Mouse (Mus musculus) G1E (cell line): ENCODE measurements around the gene Atxn7l1.

Experiments
- CTCF ChIP-seq: IDR thresholded peaks from 2 replicates; pipeline ENCODE4 v1.5.1; 2012; ENCODE audit warnings: low read depth, low read length, inconsistent platforms, mixed read lengths
- GATA1 ChIP-seq: IDR thresholded peaks from 2 replicates; pipeline ENCODE4 v1.6.1; 2012; ENCODE audit warnings: borderline replicate concordance, low read length, inconsistent platforms, mixed read lengths
- GATA2 ChIP-seq: IDR thresholded peaks from 2 replicates; pipeline ENCODE4 v1.6.1; 2012; ENCODE audit warnings: low read depth, low read length, inconsistent platforms, borderline replicate concordance
- POLR2AphosphoS5 ChIP-seq: IDR thresholded peaks from 2 replicates; pipeline ENCODE4 v1.6.1; 2012; ENCODE audit warnings: low read depth, low read length, inconsistent platforms; ENCODE audit not compliant: insufficient replicate concordance
- TAL1 ChIP-seq: conservative IDR thresholded peaks from 2 replicates; pipeline ENCODE4 v1.6.1; 2012; ENCODE audit warnings: low read depth, low read length, inconsistent platforms, mixed read lengths

DNA sequence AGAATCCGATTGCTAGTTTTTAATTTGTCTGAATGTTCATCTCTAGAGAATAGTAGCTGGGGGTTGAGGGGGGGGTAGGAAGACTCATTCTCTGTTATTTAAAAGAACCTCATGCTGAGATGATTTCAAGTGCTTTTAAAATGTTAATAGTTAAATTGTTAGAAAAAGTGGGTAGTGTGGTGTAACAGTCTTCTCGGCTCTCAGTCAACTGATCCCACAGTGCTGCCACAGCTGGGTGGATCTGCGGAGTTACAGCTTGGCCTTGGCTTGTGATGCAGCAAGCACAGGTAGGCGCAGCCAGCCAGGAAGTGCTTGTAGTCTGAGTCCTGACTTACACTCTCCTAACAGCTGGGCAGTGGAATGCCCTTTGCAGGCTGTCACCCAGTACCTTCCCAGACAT is 125.7 kb downstream of the Atxn7l1 start:
- TF ChIP-seq CTCF = no peak
- no peak for TF ChIP-seq POLR2AphosphoS5
- TF ChIP-seq TAL1 = no peak
- no peak for TF ChIP-seq GATA1
- no peak for TF ChIP-seq GATA2
